Mouse (Mus musculus) heart, postnatal 0 days (tissue): Measurements from ENCODE around the gene Olfr70. TPM values are rescaled to one million over a fixed set of nuclear protein-coding genes. Genes with fewer than 3 reads are reported as not detected.

Source experiments
- ATAC-seq: fragments of 200-750 bp; cut with Nextera tagmentation; 2 replicates; pipeline ENCODE4 v1.8.0; 2017; ENCODE audit warnings: low read depth, moderate number of reproducible peaks, moderate library complexity; ENCODE audit not compliant: insufficient read depth
- DNase-seq: peaks from one replicate; pipeline ENCODE4 v3.0.0-alpha.2; 2016; ENCODE audit warnings: low spot score
- H3K27ac ChIP-seq: fragments of 300-500 bp; sonication (generic); 2 replicates; pipeline ENCODE4 v1.5.1; 2014; ENCODE audit warnings: low read depth, mild to moderate bottlenecking
- H3K27me3 ChIP-seq: fragments of 300-500 bp; sonication (generic); 2 replicates; pipeline ENCODE4 v1.6.1; 2014; ENCODE audit warnings: low read length, mixed read lengths; ENCODE audit not compliant: control insufficient read depth, insufficient read depth
- H3K36me3 ChIP-seq: fragments of 300-500 bp; sonication (generic); replicated peaks from 2 replicates; pipeline ENCODE4 v1.6.1; 2014; ENCODE audit warnings: low read length, mixed read lengths; ENCODE audit not compliant: control insufficient read depth, insufficient read depth
- H3K4me1 ChIP-seq: fragments of 300-500 bp; sonication (generic); 2 replicates; pipeline ENCODE4 v1.6.1; 2014; ENCODE audit warnings: antibody characterized with exemption; ENCODE audit not compliant: control insufficient read depth, insufficient read depth
- H3K4me2 ChIP-seq: fragments of 300-500 bp; sonication (generic); 2 replicates; pipeline ENCODE4 v1.6.1; 2014; ENCODE audit warnings: low read depth, mild to moderate bottlenecking, low read length, moderate library complexity
- H3K4me3 ChIP-seq: fragments of 300-500 bp; sonication (generic); 2 replicates; pipeline ENCODE4 v1.5.1; 2014; ENCODE audit warnings: low read depth, low read length
- H3K9ac ChIP-seq: fragments of 300-500 bp; sonication (generic); replicated peaks from 2 replicates; pipeline ENCODE4 v1.6.1; 2014; ENCODE audit warnings: low read depth, low read length, mixed read lengths
- H3K9me3 ChIP-seq: fragments of 300-500 bp; sonication (generic); replicated peaks from 2 replicates; pipeline ENCODE4 v1.6.1; 2016; ENCODE audit warnings: low read length; ENCODE audit not compliant: control insufficient read depth
- CTCF ChIP-seq: IDR thresholded peaks from 2 replicates; pipeline ENCODE4 v1.5.1; 2016; ENCODE audit warnings: antibody characterized with exemption, control low read depth, low read depth
- EP300 ChIP-seq: IDR thresholded peaks from 2 replicates; pipeline ENCODE4 v1.6.1; 2016; ENCODE audit warnings: antibody characterized with exemption, low read depth
- WGBS: fragments of 180-500 bp; shearing (Covaris S2); extraction: QIAGEN DNeasy Blood & Tissue Kit; methylation state at CpG from one replicate; pipeline ENCODE4 v1.1.7; 2014; 5-methylcytosine and 5-hydroxymethylcytosine counted together
- polyA plus RNA-seq: library from polyadenylated mRNA; unstranded; fragments of >200 nt; fragmentation: Nextera tagmentation; extraction: Ambion mirVana; gene quantifications from 2 replicates; pipeline ENCODE4 v1.2.1, GENCODE M21; 2015
- total RNA-seq: library from RNA; depleted of rRNA; stranded (reverse); fragments of >200 nt; gene quantifications from 2 replicates; pipeline ENCODE4 v1.2.3, GENCODE M21; 2014; ENCODE audit warnings: low replicate concordance; rRNA removed

Gene Olfr70
- total and polyA plus RNA-seq, 2 experiments from 2014 or later: 0.15 TPM; not detected in 1

- H3K4me2 ChIP-seq: peak within 1 kb of the TSS; percentile 43
- H3K27me3 ChIP-seq: no peaks in the 10 kb centered on the region
- H3K27ac ChIP-seq: no peak within 1 kb of the TSS
- H3K9ac ChIP-seq: no peak within 1 kb of the TSS
- peaks cover 14% of the 10 kb centered on the region for H3K36me3 ChIP-seq
- ATAC-seq (no peak), DNase-seq (no peak)
- H3K4me3 ChIP-seq: no peak within 1 kb of the TSS
- TF ChIP-seq CTCF (no peak), EP300 (no peak)
- WGBS: 15% methylated on average over 24 of the region's 24 CpGs
- H3K4me1 ChIP-seq: peaks cover 8% of the 10 kb centered on the region
- peaks cover 7% of the 10 kb centered on the region for H3K9me3 ChIP-seq
These were observed 47.2 kb downstream of the Olfr70 start, which contains the start of gene Spag8 for GRCm38 (mm10) chr4:43653161-43654015. Gene Spag8 (minus strand): TSS chr4:43653594.

- peaks cover 7% of the 10 kb centered on the region for H3K9me3 ChIP-seq
- no peak overlapping the region for H3K27ac ChIP-seq
- H3K4me1 ChIP-seq: peaks cover 8% of the 10 kb centered on the region
- H3K36me3 ChIP-seq: peaks cover 14% of the 10 kb centered on the region
- WGBS: 84% methylated on average over 4 of the region's 4 CpGs
- no peak for ATAC-seq
- no peak for DNase-seq
- no peak overlapping the region for H3K9ac ChIP-seq
- TF ChIP-seq CTCF: no peak
- TF ChIP-seq EP300: no peak
- H3K4me3 ChIP-seq: no peak overlapping the region
- no peak overlapping the region for H3K4me2 ChIP-seq
- no peaks in the 10 kb centered on the region for H3K27me3 ChIP-seq
These were observed 47.9 kb downstream of the Olfr70 start for GRCm38 (mm10) chr4:43652726-43653125.

DNA sequence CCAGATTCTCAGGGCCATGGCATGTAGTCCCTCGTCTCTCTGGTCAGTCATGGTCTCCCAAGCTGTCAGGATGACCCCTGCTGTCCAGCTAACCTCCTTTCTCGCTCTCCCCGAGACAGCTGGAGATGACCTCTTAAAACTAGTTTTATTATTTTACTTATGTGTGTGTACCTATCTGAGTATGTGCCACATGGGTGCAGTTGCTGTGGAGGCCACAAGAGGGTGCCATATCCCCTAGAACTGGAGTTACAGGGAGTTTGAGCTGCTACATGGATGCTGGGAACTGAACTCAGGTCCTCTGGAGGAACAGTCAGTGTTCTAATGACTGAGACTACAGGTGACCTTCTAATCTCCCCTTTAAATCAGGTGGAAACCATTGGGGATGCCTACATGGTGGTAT is 50.8 kb downstream of the Olfr70 start:
- TF ChIP-seq CTCF: peak; percentile 17; the same call in 1 of the 2 replicates
- no peak for TF ChIP-seq EP300
- ATAC-seq: no peak
- H3K27me3 ChIP-seq: no peaks in the 10 kb centered on the region
- peaks cover 22% of the 10 kb centered on the region for H3K36me3 ChIP-seq
- H3K4me2 ChIP-seq: no peak overlapping the region
- H3K4me1 ChIP-seq: 0 out of 2 replicates have a peak, but pooled peaks cover 3% of the 10 kb centered on the region
- H3K9me3 ChIP-seq: peaks cover 7% of the 10 kb centered on the region
- no peak overlapping the region for H3K9ac ChIP-seq
- no peak for DNase-seq
- WGBS: 90% methylated on average over 3 of the region's 3 CpGs
- H3K4me3 ChIP-seq: no peak overlapping the region
- no peak overlapping the region for H3K27ac ChIP-seq

Other genes with a start within 250 kb of the Olfr70 start
- 0.08 and 0.81 TPM in 2 replicates for gene Cd72, start 246.2 kb downstream of the Olfr70 start, total RNA-seq
- 3.4 TPM in 2 replicates for gene Cd72, start 246.2 kb downstream of the Olfr70 start, polyA plus RNA-seq
- gene Sit1, start 217.1 kb downstream of the Olfr70 start, total RNA-seq: 2.8 TPM in 1 of 2 replicates, not detected in the other
- not detected in 2 replicates for gene Sit1, start 217.1 kb downstream of the Olfr70 start, polyA plus RNA-seq
- 26.6 and 44.0 TPM in 2 replicates for gene Ccdc107, start 207.9 kb downstream of the Olfr70 start, total RNA-seq
- 81.7 and 82.4 TPM in 2 replicates for gene Ccdc107, start 207.9 kb downstream of the Olfr70 start, polyA plus RNA-seq
- gene Arhgef39, start 201.1 kb downstream of the Olfr70 start, total RNA-seq: 18.7 and 27.0 TPM in 2 replicates
- gene Arhgef39, start 201.1 kb downstream of the Olfr70 start, polyA plus RNA-seq: 7.3 and 8.8 TPM in 2 replicates
- gene Car9, start 193.8 kb downstream of the Olfr70 start, total RNA-seq: 4.6 TPM in 1 of 2 replicates, not detected in the other
- 0.80 and 1.1 TPM in 2 replicates for gene Car9, start 193.8 kb downstream of the Olfr70 start, polyA plus RNA-seq
- 25.7 and 67.0 TPM in 2 replicates for gene Tpm2, start 177.0 kb downstream of the Olfr70 start, total RNA-seq
- gene Tpm2, start 177.0 kb downstream of the Olfr70 start, polyA plus RNA-seq: 109 TPM in 2 replicates
- gene Creb3, start 138.5 kb downstream of the Olfr70 start, total RNA-seq: 30.1 and 46.3 TPM in 2 replicates
- gene Creb3, start 138.5 kb downstream of the Olfr70 start, polyA plus RNA-seq: 49.1 and 53.4 TPM in 2 replicates
- gene Tln1, start 138.1 kb downstream of the Olfr70 start, total RNA-seq: 141 and 185 TPM in 2 replicates
- gene Tln1, start 138.1 kb downstream of the Olfr70 start, polyA plus RNA-seq: 67.1 and 77.2 TPM in 2 replicates
- gene Rgp1, start 122.1 kb downstream of the Olfr70 start, total RNA-seq: 12.4 and 21.1 TPM in 2 replicates
- gene Rgp1, start 122.1 kb downstream of the Olfr70 start, polyA plus RNA-seq: 10.8 and 10.9 TPM in 2 replicates
- 11.0 and 16.7 TPM in 2 replicates for gene Gba2, start 121.9 kb downstream of the Olfr70 start, total RNA-seq
- 14.0 TPM in 2 replicates for gene Gba2, start 121.9 kb downstream of the Olfr70 start, polyA plus RNA-seq
- not detected in 2 replicates for gene Msmp, start 116.3 kb downstream of the Olfr70 start, total RNA-seq
- gene Msmp, start 116.3 kb downstream of the Olfr70 start, polyA plus RNA-seq: 1.2 TPM in 1 of 2 replicates, not detected in the other
- 17.7 and 23.1 TPM in 2 replicates for gene Npr2, start 68.9 kb downstream of the Olfr70 start, total RNA-seq
- 6.6 and 6.9 TPM in 2 replicates for gene Npr2, start 68.9 kb downstream of the Olfr70 start, polyA plus RNA-seq
- not detected in 2 replicates for gene Spag8, start 47.2 kb downstream of the Olfr70 start, total RNA-seq
- gene Spag8, start 47.2 kb downstream of the Olfr70 start, polyA plus RNA-seq: 0.44 and 0.62 TPM in 2 replicates
- 358 and 378 TPM in 2 replicates for gene Hint2, start 44.3 kb downstream of the Olfr70 start, total RNA-seq
- 322 and 361 TPM in 2 replicates for gene Hint2, start 44.3 kb downstream of the Olfr70 start, polyA plus RNA-seq
- 9.6 and 24.9 TPM in 2 replicates for gene Tmem8b, start 31.8 kb downstream of the Olfr70 start, total RNA-seq
- gene Tmem8b, start 31.8 kb downstream of the Olfr70 start, polyA plus RNA-seq: 4.5 and 4.9 TPM in 2 replicates
- gene Fam221b, start 31.7 kb downstream of the Olfr70 start, total RNA-seq: not detected in 2 replicates
- 3.6 and 4.0 TPM in 2 replicates for gene Fam221b, start 31.7 kb downstream of the Olfr70 start, polyA plus RNA-seq
- not detected in 2 replicates for gene Olfr71, start 9.4 kb upstream of the Olfr70 start, total RNA-seq
- gene Olfr71, start 9.4 kb upstream of the Olfr70 start, polyA plus RNA-seq: not detected in 2 replicates
- 8.2 and 9.5 TPM in 2 replicates for gene Hrct1, start 26.4 kb upstream of the Olfr70 start, total RNA-seq
- 4.5 and 4.9 TPM in 2 replicates for gene Hrct1, start 26.4 kb upstream of the Olfr70 start, polyA plus RNA-seq
- 1.6 and 6.3 TPM in 2 replicates for gene Spaar, start 29.2 kb upstream of the Olfr70 start, total RNA-seq
- gene Spaar, start 29.2 kb upstream of the Olfr70 start, polyA plus RNA-seq: 1.1 and 1.3 TPM in 2 replicates
- not detected in 2 replicates for gene Olfr159, start 70.2 kb upstream of the Olfr70 start, total RNA-seq
- gene Olfr159, start 70.2 kb upstream of the Olfr70 start, polyA plus RNA-seq: not detected in 2 replicates
- gene Olfr156, start 123.1 kb upstream of the Olfr70 start, total RNA-seq: not detected in 2 replicates
- gene Olfr156, start 123.1 kb upstream of the Olfr70 start, polyA plus RNA-seq: not detected in 2 replicates
- gene Olfr157, start 139.4 kb upstream of the Olfr70 start, total RNA-seq: not detected in 2 replicates
- not detected in 2 replicates for gene Olfr157, start 139.4 kb upstream of the Olfr70 start, polyA plus RNA-seq
- not detected in 2 replicates for gene Olfr155, start 150.8 kb upstream of the Olfr70 start, total RNA-seq
- gene Olfr155, start 150.8 kb upstream of the Olfr70 start, polyA plus RNA-seq: not detected in 2 replicates
- 5.6 TPM in 2 replicates for gene Reck, start 174.7 kb upstream of the Olfr70 start, total RNA-seq
- gene Reck, start 174.7 kb upstream of the Olfr70 start, polyA plus RNA-seq: 4.0 and 4.1 TPM in 2 replicates